Mouse (Mus musculus) neural tube, embryonic 15.5 days (tissue): ENCODE measurements around the gene Ctu2. TPM values are rescaled to one million over a fixed set of nuclear protein-coding genes. Genes with fewer than 3 reads are reported as not detected.

Source experiments
- ATAC-seq: fragments of 200-750 bp; cut with Nextera tagmentation; 2 replicates; pipeline ENCODE4 v1.8.0; 2017; ENCODE audit warnings: mild to moderate bottlenecking, moderate TSS enrichment, moderate library complexity; ENCODE audit not compliant: low FRiP score
- H3K27ac ChIP-seq: fragments of 300-500 bp; sonication (generic); replicated peaks from 2 replicates; pipeline ENCODE4 v1.5.1; 2015; ENCODE audit warnings: mild to moderate bottlenecking, inconsistent platforms
- H3K27me3 ChIP-seq: fragments of 300-500 bp; sonication (generic); replicated peaks from 2 replicates; pipeline ENCODE4 v1.6.1; 2015; ENCODE audit warnings: inconsistent platforms
- H3K36me3 ChIP-seq: fragments of 300-500 bp; sonication (generic); 2 replicates; pipeline ENCODE4 v1.6.1; 2015; ENCODE audit warnings: inconsistent platforms
- H3K4me1 ChIP-seq: fragments of 300-500 bp; sonication (generic); 2 replicates; pipeline ENCODE4 v1.6.1; 2015; ENCODE audit warnings: inconsistent platforms
- H3K4me2 ChIP-seq: fragments of 300-500 bp; sonication (generic); 2 replicates; pipeline ENCODE4 v1.6.1; 2015; ENCODE audit warnings: inconsistent platforms, mild to moderate bottlenecking, moderate library complexity
- H3K4me3 ChIP-seq: fragments of 300-500 bp; sonication (generic); replicated peaks from 2 replicates; pipeline ENCODE4 v1.5.1; 2015; ENCODE audit warnings: mild to moderate bottlenecking, inconsistent platforms
- H3K9ac ChIP-seq: fragments of 300-500 bp; sonication (generic); replicated peaks from 2 replicates; pipeline ENCODE4 v1.6.1; 2015; ENCODE audit warnings: mild to moderate bottlenecking, inconsistent platforms
- H3K9me3 ChIP-seq: fragments of 300-500 bp; sonication (generic); replicated peaks from 2 replicates; pipeline ENCODE4 v1.6.1; 2016; ENCODE audit warnings: inconsistent platforms
- WGBS: fragments of 180-500 bp; shearing (Covaris S2); methylation state at CpG from one replicate; pipeline ENCODE4 v1.1.7; 2015; ENCODE audit warnings: mixed read lengths; 5-methylcytosine and 5-hydroxymethylcytosine counted together
- polyA plus RNA-seq: library from polyadenylated mRNA; unstranded; fragments of >200 nt; fragmentation: Nextera tagmentation; extraction: Ambion mirVana; gene quantifications from 2 replicates; pipeline ENCODE4 v1.2.1, GENCODE M21; 2015

The Ctu2 gene
- polyA plus RNA-seq, 1 experiment from 2014 or later = 80.2 TPM

- ATAC-seq = peak; percentile 55; the same call in 1 of the 2 replicates
- H3K27ac ChIP-seq = no peak overlapping the region
- no peaks in the 10 kb centered on the region for H3K4me1 ChIP-seq
- no peak overlapping the region for H3K9ac ChIP-seq
- H3K4me2 ChIP-seq = no peak overlapping the region
- WGBS = 38% methylated on average over 10 of the region's 10 CpGs
- H3K36me3 ChIP-seq = no peaks in the 10 kb centered on the region
- no peaks in the 10 kb centered on the region for H3K27me3 ChIP-seq
- no peak overlapping the region for H3K4me3 ChIP-seq
- H3K9me3 ChIP-seq = no peaks in the 10 kb centered on the region
Measured at GRCm38 (mm10) chr8:122500856-122501255, 24.9 kb downstream of the Ctu2 start.

GRCm38 (mm10) chr8:122511552-122511951, 35.6 kb downstream of the Ctu2 start:
- H3K36me3 ChIP-seq = no peaks in the 10 kb centered on the region
- no peak overlapping the region for H3K4me2 ChIP-seq
- no peaks in the 10 kb centered on the region for H3K27me3 ChIP-seq
- no peak overlapping the region for H3K9ac ChIP-seq
- H3K9me3 ChIP-seq = no peaks in the 10 kb centered on the region
- ATAC-seq = no peak
- H3K4me1 ChIP-seq = peaks cover 10% of the 10 kb centered on the region; the same call in 1 of the 2 replicates
- H3K27ac ChIP-seq = no peak overlapping the region
- no peak overlapping the region for H3K4me3 ChIP-seq
- 65% methylated on average over 16 of the region's 16 CpGs for WGBS

GRCm38 (mm10) chr8:122512392-122512791, 36.4 kb downstream of the Ctu2 start:
- H3K9me3 ChIP-seq = no peaks in the 10 kb centered on the region
- 80% methylated on average over 7 of the region's 7 CpGs for WGBS
- no peak overlapping the region for H3K27ac ChIP-seq
- H3K36me3 ChIP-seq = no peaks in the 10 kb centered on the region
- peaks cover 11% of the 10 kb centered on the region; the same call in 1 of the 2 replicates for H3K4me1 ChIP-seq
- H3K4me2 ChIP-seq = no peak overlapping the region
- no peak overlapping the region for H3K9ac ChIP-seq
- no peak for ATAC-seq
- no peak overlapping the region for H3K4me3 ChIP-seq
- no peaks in the 10 kb centered on the region for H3K27me3 ChIP-seq

- 93% methylated on average over 14 of the region's 14 CpGs for WGBS
- Histone ChIP-seq H3K27ac (no peak overlapping the region), H3K9me3 (no peaks in the 10 kb centered on the region), H3K36me3 (no peaks in the 10 kb centered on the region), H3K27me3 (no peaks in the 10 kb centered on the region), H3K9ac (no peak overlapping the region), H3K4me3 (no peak overlapping the region), H3K4me2 (no peak overlapping the region), H3K4me1 (peaks cover 18% of the 10 kb centered on the region)
- no peak for ATAC-seq
Measured at GRCm38 (mm10) chr8:122515699-122516098, 39.8 kb downstream of the Ctu2 start.

- H3K27me3 ChIP-seq = no peaks in the 10 kb centered on the region
- no peak for ATAC-seq
Measured at GRCm38 (mm10) chr8:122517541-122518190, 41.7 kb downstream of the Ctu2 start.

GRCm38 (mm10) chr8:122520611-122521010, 44.7 kb downstream of the Ctu2 start:
- no peak for ATAC-seq
- Histone ChIP-seq H3K4me2 (no peak overlapping the region), H3K4me1 (peaks cover 34% of the 10 kb centered on the region), H3K9me3 (no peaks in the 10 kb centered on the region), H3K27ac (no peak overlapping the region; the same call in 1 of the 2 replicates), H3K4me3 (no peak overlapping the region), H3K9ac (no peak overlapping the region), H3K36me3 (no peaks in the 10 kb centered on the region), H3K27me3 (peaks cover 6% of the 10 kb centered on the region; the same call in 1 of the 2 replicates)
- WGBS = 76% methylated on average over 11 of the region's 11 CpGs

More at GRCm38 (mm10) chr8:122517541-122518190, 41.7 kb downstream of the Ctu2 start:
- 21% methylated on average over 6 of the region's 6 CpGs for WGBS
- no peak overlapping the region for H3K9ac ChIP-seq
- no peaks in the 10 kb centered on the region for H3K36me3 ChIP-seq
- peak overlapping the region; percentile 58 for H3K27ac ChIP-seq
- H3K4me1 ChIP-seq = peaks cover 8% of the 10 kb centered on the region
- H3K4me2 ChIP-seq = 0 out of 2 replicates have a peak overlapping the region, but pooled peaks have one; percentile 6
- no peak overlapping the region for H3K4me3 ChIP-seq
- H3K9me3 ChIP-seq = no peaks in the 10 kb centered on the region

- H3K4me3 ChIP-seq = no peak overlapping the region
- H3K9ac ChIP-seq = peak overlapping the region; percentile 38; the same call in 1 of the 2 replicates
- peak overlapping the region; percentile 42 for H3K4me2 ChIP-seq
- peaks cover 30% of the 10 kb centered on the region for H3K4me1 ChIP-seq
- no peaks in the 10 kb centered on the region for H3K9me3 ChIP-seq
- no peaks in the 10 kb centered on the region for H3K36me3 ChIP-seq
- ATAC-seq = no peak
- WGBS = 57% methylated on average over 14 of the region's 14 CpGs
- peak overlapping the region; percentile 54 for H3K27ac ChIP-seq
- peaks cover 6% of the 10 kb centered on the region; the same call in 1 of the 2 replicates for H3K27me3 ChIP-seq
Measured at GRCm38 (mm10) chr8:122522796-122523651, 47.1 kb downstream of the Ctu2 start.

GRCm38 (mm10) chr8:122523652-122524360, 47.9 kb downstream of the Ctu2 start:
- Histone ChIP-seq H3K36me3 (no peaks in the 10 kb centered on the region), H3K9me3 (no peaks in the 10 kb centered on the region), H3K4me1 (peaks cover 29% of the 10 kb centered on the region), H3K27me3 (peaks cover 6% of the 10 kb centered on the region; the same call in 1 of the 2 replicates), H3K27ac (peak overlapping the region; percentile 54), H3K4me2 (peak overlapping the region; percentile 42), H3K9ac (peak overlapping the region; percentile 38; the same call in 1 of the 2 replicates), H3K4me3 (no peak overlapping the region)
- peak; percentile 47 for ATAC-seq
- 9% methylated on average over 23 of the region's 23 CpGs for WGBS

GRCm38 (mm10) chr8:122524506-122524905, 48.6 kb downstream of the Ctu2 start:
- no peak overlapping the region for H3K4me3 ChIP-seq
- H3K9ac ChIP-seq = no peak overlapping the region
- peaks cover 29% of the 10 kb centered on the region for H3K4me1 ChIP-seq
- H3K27me3 ChIP-seq = peaks cover 6% of the 10 kb centered on the region; the same call in 1 of the 2 replicates
- peak overlapping the region; percentile 42; the same call in 1 of the 2 replicates for H3K4me2 ChIP-seq
- no peaks in the 10 kb centered on the region for H3K36me3 ChIP-seq
- no peak for ATAC-seq
- 77% methylated on average over 6 of the region's 6 CpGs for WGBS
- H3K9me3 ChIP-seq = no peaks in the 10 kb centered on the region
- peak overlapping the region; percentile 54; the same call in 1 of the 2 replicates for H3K27ac ChIP-seq

- H3K27me3 ChIP-seq = peaks cover 6% of the 10 kb centered on the region; the same call in 1 of the 2 replicates
- no peak overlapping the region for H3K9ac ChIP-seq
- peaks cover 29% of the 10 kb centered on the region for H3K4me1 ChIP-seq
- H3K36me3 ChIP-seq = no peaks in the 10 kb centered on the region
- no peak overlapping the region for H3K4me3 ChIP-seq
- no peaks in the 10 kb centered on the region for H3K9me3 ChIP-seq
- no peak for ATAC-seq
- H3K27ac ChIP-seq = no peak overlapping the region
- 84% methylated on average over 6 of the region's 6 CpGs for WGBS
- no peak overlapping the region for H3K4me2 ChIP-seq
Measured at GRCm38 (mm10) chr8:122525004-122525403, 49.1 kb downstream of the Ctu2 start.

GRCm38 (mm10) chr8:122526084-122526483, 50.1 kb downstream of the Ctu2 start:
- H3K4me1 ChIP-seq = peaks cover 29% of the 10 kb centered on the region
- peaks cover 6% of the 10 kb centered on the region; the same call in 1 of the 2 replicates for H3K27me3 ChIP-seq
- H3K4me3 ChIP-seq = no peak overlapping the region
- no peak overlapping the region for H3K9ac ChIP-seq
- WGBS = 75% methylated on average over 3 of the region's 3 CpGs
- no peak for ATAC-seq
- H3K36me3 ChIP-seq = no peaks in the 10 kb centered on the region
- H3K27ac ChIP-seq = no peak overlapping the region
- H3K4me2 ChIP-seq = no peak overlapping the region
- H3K9me3 ChIP-seq = no peaks in the 10 kb centered on the region
